Comparison of ENCODE assay signal across 14 mouse cellular contexts in genomic region chr1:46885231-46885630, GRCm38 (mm10). TPM values are rescaled to one million over a fixed set of nuclear protein-coding genes. Genes with fewer than 3 reads are reported as not detected.
DNase-seq lines count a peak whose midpoint lies in the region; ATAC-seq lines count a peak whose summit lies in the region.
"Had no signal": no experiment of that assay in that cellular context is flagged by ENCODE, and none has a peak within 500 bp of the region (broad histone marks: within the 10 kb centered on the region; RNA-seq: fewer than 3 reads in every experiment).

No protein-coding gene starts in this region.

- no peaks in the 10 kb centered on the region for H3K9me3 ChIP-seq in heart, embryonic 10.5 days
- no peaks in the 10 kb centered on the region for H3K9me3 ChIP-seq in midbrain, embryonic 14.5 days (ENCODE audit: control insufficient read depth, low read length)
- no peaks in the 10 kb centered on the region for H3K9me3 ChIP-seq in midbrain, embryonic 11.5 days (ENCODE audit: control insufficient read depth, low read length)
- H3K9me3 ChIP-seq: megakaryocyte, embryonic 14.5 days; neural tube, embryonic 13.5 days had no signal

- WGBS in heart, embryonic 10.5 days = 4% methylated on average over 3 of the region's 3 CpGs
- 32% methylated on average over 3 of the region's 3 CpGs for WGBS in midbrain, embryonic 14.5 days
- 33% methylated on average over 3 of the region's 3 CpGs for WGBS in midbrain, embryonic 11.5 days

- no peak for DNase-seq in heart, embryonic 10.5 days (ENCODE audit: low spot score)
- no peak for DNase-seq in heart, postnatal 10 days
- peak; percentile 11 for DNase-seq in midbrain, embryonic 14.5 days
- DNase-seq in midbrain, embryonic 11.5 days (ENCODE audit: low spot score, missing footprints) = no peak
- DNase-seq in kidney, postnatal 14 days = peak; percentile 17
- no peak for DNase-seq in cerebellum, postnatal 25 days
- DNase-seq in right cerebral cortex, postnatal 14 days = no peak
- no peak for DNase-seq in adrenal gland, postnatal 4 days (ENCODE audit: low spot score in 2 of 2)
- DNase-seq: adrenal gland, adult 2 months; gastrocnemius, postnatal 14 days; left cerebral cortex, postnatal 4 days; thymus, adult 18-20 months had no signal

- no peaks in the 10 kb centered on the region for H3K27me3 ChIP-seq in heart, embryonic 10.5 days (ENCODE audit: insufficient read depth, poor library complexity, severe bottlenecking)
- no peaks in the 10 kb centered on the region for H3K27me3 ChIP-seq in midbrain, embryonic 14.5 days (ENCODE audit: control insufficient read depth, insufficient read depth, low read length)
- H3K27me3 ChIP-seq in midbrain, embryonic 11.5 days (ENCODE audit: control insufficient read depth, insufficient read depth, low read length) = no peaks in the 10 kb centered on the region
- H3K27me3 ChIP-seq: megakaryocyte, embryonic 14.5 days; neural tube, embryonic 13.5 days had no signal

- H3K36me3 ChIP-seq in heart, embryonic 10.5 days = no peaks in the 10 kb centered on the region
- H3K36me3 ChIP-seq in midbrain, embryonic 14.5 days (ENCODE audit: control insufficient read depth, insufficient read depth, low read length) = no peaks in the 10 kb centered on the region
- H3K36me3 ChIP-seq in midbrain, embryonic 11.5 days (ENCODE audit: control insufficient read depth, insufficient read depth, low read length) = no peaks in the 10 kb centered on the region
- H3K36me3 ChIP-seq: neural tube, embryonic 13.5 days had no signal

- H3K27ac ChIP-seq in heart, embryonic 10.5 days = peak overlapping the region; percentile 64
- no peak overlapping the region for H3K27ac ChIP-seq in midbrain, embryonic 14.5 days (replicated peaks; ENCODE audit: low read depth, low read length)
- no peak overlapping the region for H3K27ac ChIP-seq in midbrain, embryonic 11.5 days (ENCODE audit: low read depth, low read length)
- H3K27ac ChIP-seq: neural tube, embryonic 13.5 days had no signal

- H3K4me3 ChIP-seq in heart, embryonic 10.5 days = 0 out of 2 replicates have a peak overlapping the region, but pooled peaks have one; percentile 12
- no peak overlapping the region for H3K4me3 ChIP-seq in midbrain, embryonic 14.5 days (replicated peaks; ENCODE audit: low read depth, low read length)
- H3K4me3 ChIP-seq in midbrain, embryonic 11.5 days (ENCODE audit: low read depth, low read length) = no peak overlapping the region
- H3K4me3 ChIP-seq: megakaryocyte, embryonic 14.5 days; neural tube, embryonic 13.5 days had no signal

- no peak for ATAC-seq in midbrain, embryonic 14.5 days (ENCODE audit: low FRiP score, low TSS enrichment)
- no peak for ATAC-seq in midbrain, embryonic 11.5 days (ENCODE audit: low FRiP score)

- intact Hi-C loops in heart, postnatal 10 days (cut with DNase I) = no loop called here

- no peak overlapping the region for H3K4me2 ChIP-seq in midbrain, embryonic 14.5 days (ENCODE audit: low read length)
- no peak overlapping the region for H3K4me2 ChIP-seq in midbrain, embryonic 11.5 days
- H3K4me2 ChIP-seq: neural tube, embryonic 13.5 days had no signal

- H3K4me1 ChIP-seq in heart, embryonic 10.5 days = peaks cover 35% of the 10 kb centered on the region
- no peaks in the 10 kb centered on the region for H3K4me1 ChIP-seq in midbrain, embryonic 14.5 days (ENCODE audit: control insufficient read depth, insufficient read depth, low read length)
- H3K4me1 ChIP-seq in midbrain, embryonic 11.5 days (ENCODE audit: control insufficient read depth, insufficient read depth, low read length) = no peaks in the 10 kb centered on the region
- H3K4me1 ChIP-seq: megakaryocyte, embryonic 14.5 days had no signal

- H3K9ac ChIP-seq in midbrain, embryonic 14.5 days (replicated peaks; ENCODE audit: low read length) = no peak overlapping the region
- no peak overlapping the region for H3K9ac ChIP-seq in midbrain, embryonic 11.5 days (ENCODE audit: low read length)
- H3K9ac ChIP-seq: neural tube, embryonic 13.5 days had no signal

RNA-seq across cellular contexts. Expression of gene Slc39a10, which starts 7.4 kb away (rescaled TPM):
- polyA plus RNA-seq in heart, embryonic 10.5 days (2016; fragmentation: Nextera tagmentation; extraction: Ambion mirVana) = 47.5 and 51.3 TPM in 2 replicates
- total RNA-seq in heart, postnatal 10 days (2021) = 10 to 100 TPM; 19.0 to 22.2 TPM
- polyA plus RNA-seq in midbrain, embryonic 14.5 days (2014; fragmentation: Nextera tagmentation; extraction: Ambion mirVana) = 76.8 and 98.0 TPM in 2 replicates
- polyA plus RNA-seq in midbrain, embryonic 11.5 days (2014; fragmentation: Nextera tagmentation; extraction: Ambion mirVana) = 84.7 and 93.5 TPM in 2 replicates
- 10 to 100 TPM; 23.2 to 27.4 TPM for total RNA-seq in adrenal gland, postnatal 4 days (2021)

Comparison
In these comparisons a context has a peak if more than half of its experiments do, and no peak if none do; other contexts are left out.
1. DNase-seq: peak in midbrain, embryonic 14.5 days (single experiment) and kidney, postnatal 14 days (single experiment); none in heart, embryonic 10.5 days (single experiment), heart, postnatal 10 days (0 of 2), midbrain, embryonic 11.5 days (single experiment), cerebellum, postnatal 25 days (0 of 2), right cerebral cortex, postnatal 14 days (single experiment) and adrenal gland, postnatal 4 days (0 of 2).